Mouse (Mus musculus) MEL (cell line): Measurements from ENCODE around the gene Ripor2.

Experiments
- CHD1 ChIP-seq: IDR thresholded peaks from 2 replicates; pipeline ENCODE4 v1.6.1; 2012; ENCODE audit warnings: low read depth, mild to moderate bottlenecking, inconsistent platforms, low read length, improper control_type of control experiment
- CTCF ChIP-seq, 3 experiments: IDR thresholded peaks in 2 of 3; conservative IDR thresholded peaks in 1 of 3; 2 replicates each; pipeline ENCODE4 v1.5.1; 2011 to 2012; ENCODE audit warnings: low read length in 3 of 3, low read depth in 2 of 3, mild to moderate bottlenecking in 2 of 3, improper control_type of control experiment in 1 of 3, inconsistent platforms in 1 of 3, mixed read lengths in 1 of 3, moderate library complexity in 1 of 3; ENCODE audit not compliant: control insufficient read depth in 1 of 3, insufficient read depth in 1 of 3, poor library complexity in 1 of 3, severe bottlenecking in 1 of 3
- RAD21 ChIP-seq: IDR thresholded peaks from 2 replicates; pipeline ENCODE4 v1.6.1; 2011; ENCODE audit warnings: mild to moderate bottlenecking, low read depth, low read length, improper control_type of control experiment
- TCF12 ChIP-seq: IDR thresholded peaks from 2 replicates; pipeline ENCODE4 v1.6.1; 2014; ENCODE audit warnings: low read depth, mild to moderate bottlenecking, inconsistent platforms, low read length, improper control_type of control experiment, moderate library complexity

DNA sequence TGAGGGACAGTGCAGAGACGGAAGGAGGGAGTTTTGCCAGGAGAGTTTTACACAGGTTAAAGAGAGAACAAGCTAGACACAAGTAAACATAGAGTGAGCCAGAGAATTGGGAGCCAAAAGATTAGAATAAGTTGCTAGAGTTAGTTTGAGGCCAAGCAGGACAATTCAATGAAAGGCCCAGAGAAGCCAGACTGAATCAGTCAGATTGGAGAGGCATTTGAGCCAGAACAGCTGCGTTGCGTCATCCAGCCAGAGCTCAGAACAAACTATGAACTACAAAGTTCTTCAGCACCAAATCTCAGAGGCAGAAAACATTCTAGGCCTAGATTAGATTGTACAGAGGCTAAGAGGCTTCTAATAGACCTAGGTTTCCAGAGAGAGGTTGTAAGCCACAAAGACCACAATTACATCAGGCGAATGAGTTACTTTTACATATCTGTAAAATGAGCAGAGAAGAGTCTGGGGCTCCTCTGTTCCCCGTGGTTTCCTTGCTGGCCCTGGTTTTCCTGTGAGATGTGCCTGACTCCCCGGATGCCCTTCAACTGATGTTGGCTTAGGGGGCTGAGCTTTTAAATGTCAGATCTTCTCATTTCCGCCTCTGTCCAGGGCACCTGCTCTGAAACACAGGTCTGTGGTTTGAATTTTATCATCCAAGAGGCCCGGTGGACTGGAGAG lies 196.9 kb downstream of the Ripor2 start:
- no peak for TF ChIP-seq CHD1
- no peak for TF ChIP-seq CTCF (IDR thresholded peaks at IDR 0.05 in 2 of 3, conservative IDR thresholded peaks at IDR 0.05 in 1 of 3; ENCODE audit: control insufficient read depth in 1 of 3, insufficient read depth in 1 of 3, low read depth in 2 of 3, low read length in 3 of 3, poor library complexity in 1 of 3, severe bottlenecking in 1 of 3)
- no peak for TF ChIP-seq RAD21
- TF ChIP-seq TCF12: no peak
